Mouse (Mus musculus): ENCODE data around the gene Pign.

Pign gene

DNA sequence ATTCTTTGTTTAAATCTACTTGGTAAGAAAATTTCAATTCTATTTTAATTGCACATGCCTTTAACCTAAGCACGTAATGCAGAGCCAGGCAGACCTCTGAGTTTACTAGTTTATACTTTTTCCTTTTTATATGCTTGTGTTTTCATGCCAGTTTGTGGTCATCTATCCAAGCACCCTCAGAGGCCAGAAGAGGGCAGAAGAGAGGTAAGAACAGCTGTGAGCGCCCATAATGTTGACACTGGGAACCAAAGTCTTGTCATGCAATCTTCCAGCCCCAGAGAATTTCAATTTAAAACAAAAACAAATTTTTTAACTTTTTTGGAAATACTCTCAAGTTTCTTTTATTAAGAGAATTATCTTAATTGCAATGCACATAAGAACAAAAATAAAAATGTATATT lies 99.7 kb downstream of the Pign start:
- DNase-seq (ENCODE audit: low read depth, low spot score) = peak; percentile 31

DNA sequence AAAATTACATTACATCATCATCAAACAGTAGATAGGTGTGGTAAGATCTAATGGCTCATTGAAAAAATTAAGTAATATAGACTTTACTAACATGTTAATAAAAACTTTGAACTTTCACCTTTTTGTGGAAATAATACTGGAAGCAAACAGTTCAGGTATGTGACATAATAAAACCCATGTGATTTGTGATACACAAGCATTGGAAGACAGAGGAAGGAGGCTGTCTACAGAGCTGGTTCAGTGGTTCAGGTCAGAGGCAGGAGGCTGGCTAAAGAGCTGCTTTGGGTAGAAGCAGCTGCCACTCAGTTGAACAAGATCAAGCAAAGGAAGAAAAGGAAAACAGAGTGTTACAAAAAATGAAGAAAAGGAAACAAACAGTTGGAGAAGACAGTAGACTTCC lies 107.4 kb downstream of the Pign start:
- no peak for DNase-seq (ENCODE audit: low read depth, low spot score)

DNA sequence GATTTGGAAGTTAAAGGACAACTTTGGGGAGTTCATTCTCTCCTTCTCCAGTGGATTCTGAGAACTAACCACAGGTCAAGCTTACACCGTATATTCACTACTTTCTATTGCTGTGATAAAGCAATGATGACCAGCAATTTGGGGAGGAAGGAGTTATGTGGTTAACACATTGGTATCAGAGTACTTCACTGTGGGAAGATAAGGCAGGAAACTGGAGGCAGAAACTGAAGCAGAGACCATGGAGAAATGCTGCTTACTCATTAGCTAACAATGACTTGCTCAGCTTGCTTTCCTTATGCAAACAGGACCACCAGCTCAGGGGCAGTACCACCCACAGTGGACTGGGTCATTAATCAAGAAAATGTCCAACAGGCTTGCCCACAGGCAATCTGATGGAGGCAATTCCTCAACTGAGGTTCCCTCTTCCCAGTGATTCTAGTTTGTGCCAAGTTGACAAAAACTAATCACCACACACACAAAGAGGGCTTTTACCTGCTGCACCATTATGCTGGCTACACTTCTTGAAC lies 108.2 kb downstream of the Pign start:
- DNase-seq (ENCODE audit: low read depth, low spot score) = no peak

DNA sequence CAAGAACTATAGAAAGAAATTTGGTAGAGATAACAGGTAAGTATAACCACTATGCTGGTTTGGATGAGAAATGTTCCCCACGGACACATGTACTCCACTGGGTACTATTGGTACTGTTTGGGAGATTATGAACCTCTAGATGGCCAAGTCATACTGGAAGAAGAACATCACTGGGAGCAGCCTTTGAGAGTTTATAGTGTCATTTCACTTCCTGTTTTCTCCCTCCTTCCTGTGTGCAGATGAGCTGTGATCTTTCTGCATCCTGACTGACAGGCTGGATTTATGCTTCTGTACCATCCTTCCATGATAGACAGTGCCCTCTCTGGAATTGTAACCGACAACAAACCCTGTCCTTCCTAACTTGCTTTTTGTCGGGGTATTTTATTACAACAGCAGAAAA lies 110.3 kb downstream of the Pign start:
- no peak for DNase-seq (ENCODE audit: low read depth, low spot score)

DNA sequence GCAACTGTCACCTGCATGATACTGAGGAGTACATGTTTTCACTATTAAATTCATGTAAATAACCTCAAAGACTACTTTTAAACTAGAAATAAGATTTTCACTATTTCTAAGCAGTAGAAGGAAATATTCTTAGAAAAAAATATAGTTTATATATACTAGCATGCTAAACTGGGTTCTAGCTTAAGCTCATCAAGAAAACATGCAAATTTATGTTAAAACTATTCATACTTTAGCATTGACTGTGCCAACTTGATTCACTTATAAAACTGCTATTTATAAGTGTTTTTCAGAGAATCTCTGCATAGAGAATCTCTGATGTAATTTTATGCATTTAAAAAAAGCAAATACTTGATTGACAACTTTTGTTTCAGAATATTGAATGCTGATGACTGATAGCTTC lies 113.3 kb downstream of the Pign start:
- no peak for DNase-seq (ENCODE audit: low read depth, low spot score)

DNA sequence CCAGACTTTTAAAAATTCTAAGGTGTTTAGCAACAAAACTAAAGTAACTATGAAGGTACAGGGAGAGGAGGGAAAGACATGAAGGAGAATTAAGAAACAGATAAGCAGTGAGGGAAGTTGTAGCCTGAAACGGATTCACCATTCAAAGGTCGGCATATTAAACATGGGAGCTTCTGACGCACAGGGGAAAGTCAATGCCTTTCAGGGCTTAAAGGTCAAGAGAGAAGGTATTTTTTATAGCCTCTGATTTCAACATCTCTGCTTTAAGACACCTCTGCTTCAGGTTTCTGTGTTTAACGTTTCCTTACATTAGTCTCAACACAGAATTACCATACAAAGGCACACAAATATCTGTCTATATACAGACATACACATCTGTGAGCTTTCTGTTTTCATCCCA lies 113.8 kb downstream of the Pign start:
- no peak for DNase-seq (ENCODE audit: low read depth, low spot score)

DNA sequence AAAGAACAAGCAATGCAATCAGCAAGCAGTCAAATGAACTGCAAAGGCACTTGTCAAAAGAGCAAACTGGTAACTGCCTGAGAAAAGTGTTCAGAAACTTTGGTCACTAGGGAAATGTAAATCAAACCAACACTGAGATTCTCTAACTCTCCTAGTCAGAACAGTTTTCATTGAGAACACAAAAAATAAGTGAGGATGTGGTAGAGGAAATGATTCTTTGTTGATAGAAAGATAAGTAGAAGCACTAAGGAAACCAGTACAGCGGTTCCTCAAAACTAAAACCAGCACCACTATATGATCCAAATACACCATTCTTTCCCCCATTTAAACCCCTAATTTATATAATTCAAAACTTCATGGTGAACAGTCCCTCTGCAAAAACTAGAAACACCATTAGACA lies 120.4 kb downstream of the Pign start:
- no peak for DNase-seq (ENCODE audit: low read depth, low spot score)

DNA sequence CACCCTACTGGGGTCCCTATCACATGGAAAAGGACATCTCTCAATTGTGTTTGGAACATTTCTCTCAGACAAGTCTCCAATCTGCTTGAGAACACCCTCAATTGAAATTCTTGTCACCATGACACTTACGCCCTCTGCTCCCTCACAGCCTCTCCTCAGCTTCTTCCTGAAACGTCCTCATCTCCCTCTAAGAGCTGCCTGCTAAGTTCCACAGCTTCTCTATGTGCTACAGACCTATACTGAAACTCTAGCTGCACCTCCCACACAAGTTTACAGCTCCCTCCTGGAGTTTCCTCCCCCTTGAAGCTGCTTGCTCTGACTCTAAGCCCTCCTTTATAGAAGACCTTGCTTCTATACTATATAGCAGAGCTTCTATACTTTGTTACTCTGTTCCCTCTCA lies 139.7 kb downstream of the Pign start:
- DNase-seq (ENCODE audit: low read depth, low spot score) = no peak

DNA sequence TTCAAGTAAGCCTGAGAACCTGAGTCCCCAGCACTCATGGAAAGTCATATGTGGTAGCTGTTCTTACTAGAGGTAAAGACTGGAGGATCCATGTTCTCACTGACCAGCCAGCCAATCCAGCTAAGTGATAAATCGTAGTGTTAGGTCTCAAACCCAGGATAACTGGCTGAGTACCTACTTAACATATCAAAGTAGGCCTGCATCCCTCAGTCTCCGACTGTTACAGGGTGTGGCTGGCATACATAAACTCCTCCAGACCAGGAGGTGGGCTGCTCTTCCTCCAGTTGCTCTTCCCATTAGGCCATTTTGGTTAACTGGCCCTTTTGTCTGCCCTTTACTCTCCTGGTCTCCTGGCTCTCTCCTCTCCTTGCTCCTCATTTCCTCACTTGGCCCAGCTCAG lies 141.2 kb downstream of the Pign start:
- DNase-seq (ENCODE audit: low read depth, low spot score) = no peak

DNA sequence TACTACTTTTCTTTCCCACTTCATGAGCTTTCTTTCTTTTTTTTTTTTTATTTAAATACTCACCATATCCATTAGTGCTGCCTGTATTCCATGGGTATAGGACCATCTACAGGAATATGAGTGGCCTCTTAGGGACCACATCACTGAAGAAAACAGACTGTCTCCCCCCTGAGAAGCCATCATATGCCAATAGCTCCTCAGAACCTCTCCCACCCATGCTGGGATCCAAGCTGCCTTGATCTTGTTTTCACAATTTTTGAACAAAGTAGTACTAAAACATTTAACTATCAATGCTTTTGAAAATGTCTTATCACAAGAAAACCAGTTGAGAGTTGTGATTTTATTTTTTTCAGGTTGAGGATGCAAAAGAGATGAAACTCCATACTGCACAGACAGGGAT lies 145.4 kb downstream of the Pign start:
- no peak for DNase-seq (ENCODE audit: low read depth, low spot score)

DNA sequence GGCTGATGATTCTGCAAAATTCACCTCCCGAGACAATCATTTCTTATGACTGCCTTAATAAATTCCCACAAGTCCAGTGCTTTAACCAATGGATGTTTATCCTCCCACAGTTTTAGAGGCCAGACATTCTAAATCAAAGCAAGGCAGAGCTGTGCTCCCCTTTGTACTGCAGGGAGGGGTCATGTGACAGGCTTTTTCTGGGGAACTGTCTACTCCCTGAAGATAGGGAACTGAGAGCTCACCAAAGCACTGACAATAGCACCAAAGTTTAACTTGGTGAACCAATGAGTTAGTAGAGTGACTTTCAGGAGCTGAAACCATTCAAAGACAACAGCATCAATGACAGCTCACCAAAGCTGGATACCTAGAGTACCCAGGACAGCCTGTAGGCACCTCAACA lies 156.4 kb downstream of the Pign start:
- no peak for DNase-seq (ENCODE audit: low read depth, low spot score)

DNA sequence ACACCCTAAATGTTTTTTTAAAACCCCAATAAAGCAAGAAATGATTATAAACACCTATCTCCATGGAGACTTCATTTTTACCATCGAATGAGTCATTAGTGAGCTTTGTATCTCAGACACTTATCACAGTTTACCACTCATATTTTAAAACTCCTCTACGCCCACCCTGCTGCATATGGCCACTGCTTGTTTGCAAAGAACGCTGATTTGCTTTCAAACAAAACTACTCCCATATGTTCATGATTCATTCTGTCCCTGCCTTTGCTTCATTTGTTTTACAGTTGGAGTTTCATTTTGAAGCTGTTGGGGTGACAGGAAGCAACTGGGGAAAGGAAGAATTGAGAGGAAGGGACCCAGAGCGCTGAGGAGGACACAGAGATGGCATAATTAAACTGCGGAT lies 170.9 kb downstream of the Pign start:
- DNase-seq (ENCODE audit: low read depth, low spot score) = peak; percentile 14

DNA sequence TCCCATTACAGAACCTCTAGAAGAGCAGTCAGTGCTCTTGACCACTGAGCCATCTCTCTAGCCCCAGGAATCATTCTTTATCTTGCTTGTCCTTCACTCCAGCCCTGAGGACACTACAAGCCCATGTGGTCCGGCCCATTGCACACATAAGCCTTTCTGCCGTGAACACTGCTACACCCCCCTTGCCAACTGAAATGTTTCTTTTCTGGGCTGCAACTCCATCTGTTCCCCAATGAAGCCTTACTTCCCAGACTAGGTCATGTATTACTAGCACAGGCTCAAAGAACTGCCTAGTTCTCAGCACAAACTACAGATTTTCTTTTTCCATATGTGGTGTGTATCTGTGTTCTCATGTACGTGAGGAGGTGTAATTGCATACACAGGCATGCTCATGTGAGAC lies 174.0 kb downstream of the Pign start:
- no peak for DNase-seq (ENCODE audit: low read depth, low spot score)

DNA sequence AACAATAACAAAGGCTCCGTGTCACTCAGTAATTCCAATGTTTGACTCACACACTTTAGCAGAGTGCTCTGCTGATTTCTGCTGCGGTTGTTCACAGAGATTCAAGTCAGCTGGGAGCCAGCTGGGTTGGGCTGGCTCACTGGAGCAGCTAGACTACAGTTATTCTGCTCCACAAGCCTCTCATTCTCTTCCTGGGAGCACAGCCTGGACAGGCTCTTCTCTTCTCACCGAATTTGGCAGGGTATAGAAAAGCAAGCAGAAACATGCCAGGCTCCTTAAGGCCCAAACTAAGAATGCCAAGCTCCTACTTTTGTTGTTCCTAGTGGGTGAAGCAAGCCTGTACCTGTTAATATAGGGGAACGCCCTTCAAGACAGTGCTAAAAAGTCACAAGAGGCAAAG lies 176.4 kb downstream of the Pign start:
- peak; percentile 25 for DNase-seq (ENCODE audit: low read depth, low spot score)

Data from 3T3-L1 (cell line).